Mouse (Mus musculus) ES-Bruce4 (cell line): ENCODE data around the gene Vsig10. TPM values are rescaled to one million over a fixed set of nuclear protein-coding genes. Genes with fewer than 3 reads are reported as not detected.

Experiments used
- H3K27ac ChIP-seq: 2 replicates; pipeline ENCODE4 v1.5.1; 2012; ENCODE audit warnings: low read length, inconsistent platforms; ENCODE audit not compliant: insufficient read depth
- H3K27me3 ChIP-seq: 2 replicates; pipeline ENCODE4 v1.6.1; 2012; ENCODE audit warnings: mild to moderate bottlenecking, low read length, inconsistent platforms; ENCODE audit not compliant: control insufficient read depth, poor library complexity, insufficient read depth, severe bottlenecking
- H3K36me3 ChIP-seq: 2 replicates; pipeline ENCODE4 v1.6.1; 2012; ENCODE audit warnings: inconsistent platforms, mild to moderate bottlenecking, low read length, moderate library complexity; ENCODE audit not compliant: control insufficient read depth, poor library complexity, insufficient read depth, severe bottlenecking
- H3K4me1 ChIP-seq: one replicate; pipeline ENCODE4 v1.8.1; 2011; ENCODE audit warnings: low read length; ENCODE audit not compliant: control insufficient read depth, insufficient read depth
- H3K4me3 ChIP-seq: 2 replicates; pipeline ENCODE4 v1.5.1; 2011; ENCODE audit warnings: low read depth, mild to moderate bottlenecking, low read length
- H3K9ac ChIP-seq: 2 replicates; pipeline ENCODE4 v1.6.1; 2012; ENCODE audit warnings: low read depth, mild to moderate bottlenecking, inconsistent platforms; ENCODE audit not compliant: poor library complexity, severe bottlenecking
- H3K9me3 ChIP-seq: replicated peaks from 2 replicates; pipeline ENCODE4 v1.6.1; 2012; ENCODE audit warnings: mild to moderate bottlenecking, low read length, inconsistent platforms; ENCODE audit not compliant: control insufficient read depth, poor library complexity, insufficient read depth, severe bottlenecking
- CTCF ChIP-seq: IDR thresholded peaks from one replicate; pipeline ENCODE4 v1.8.1; 2011; ENCODE audit warnings: low read depth, low read length
- EP300 ChIP-seq: IDR thresholded peaks from 2 replicates; pipeline ENCODE4 v1.6.1; 2011; ENCODE audit warnings: low read depth, low read length; ENCODE audit not compliant: insufficient read depth
- POLR2A ChIP-seq: IDR thresholded peaks from one replicate; pipeline ENCODE4 v1.8.1; 2011; ENCODE audit warnings: low read length; ENCODE audit not compliant: insufficient read depth
- polyA plus RNA-seq: library from polyadenylated mRNA; stranded (reverse); fragments of >200 nt; gene quantifications from 2 replicates; pipeline ENCODE4 v1.2.4, GENCODE M21; 2011; ENCODE audit warnings: low read depth; ENCODE audit not compliant: missing spikeins, insufficient read depth, insufficient read length

The Vsig10 gene
- polyA plus RNA-seq, 1 experiment, result 15.7 TPM

DNA sequence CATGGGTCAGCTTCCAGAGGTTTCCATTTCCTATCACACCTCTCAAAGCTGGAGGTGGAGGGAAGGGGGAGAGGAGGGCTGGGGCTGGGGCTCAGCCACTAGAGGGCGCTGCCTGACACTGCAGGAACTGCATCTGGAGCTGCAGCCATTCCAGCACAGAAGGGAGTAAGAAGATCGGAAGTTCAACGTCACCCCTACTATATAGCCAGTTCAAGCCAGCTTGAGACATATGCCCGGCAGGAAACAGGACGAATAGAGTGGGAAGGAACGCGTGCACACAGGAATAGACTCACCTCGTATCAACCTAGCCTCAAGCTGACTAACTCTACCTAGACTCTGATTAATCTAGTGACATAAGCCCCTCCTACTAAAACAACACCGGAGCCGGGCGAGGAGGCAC is 11.2 kb upstream of the Vsig10 start:
- Histone ChIP-seq H3K9ac (no peak overlapping the region), H3K4me1 (no peaks in the 10 kb centered on the region), H3K4me3 (peak overlapping the region; percentile 49), H3K27me3 (no peaks in the 10 kb centered on the region), H3K9me3 (no peaks in the 10 kb centered on the region), H3K36me3 (no peaks in the 10 kb centered on the region), H3K27ac (no peak overlapping the region)
- TF ChIP-seq POLR2A (no peak), CTCF (peak; percentile 99)

DNA sequence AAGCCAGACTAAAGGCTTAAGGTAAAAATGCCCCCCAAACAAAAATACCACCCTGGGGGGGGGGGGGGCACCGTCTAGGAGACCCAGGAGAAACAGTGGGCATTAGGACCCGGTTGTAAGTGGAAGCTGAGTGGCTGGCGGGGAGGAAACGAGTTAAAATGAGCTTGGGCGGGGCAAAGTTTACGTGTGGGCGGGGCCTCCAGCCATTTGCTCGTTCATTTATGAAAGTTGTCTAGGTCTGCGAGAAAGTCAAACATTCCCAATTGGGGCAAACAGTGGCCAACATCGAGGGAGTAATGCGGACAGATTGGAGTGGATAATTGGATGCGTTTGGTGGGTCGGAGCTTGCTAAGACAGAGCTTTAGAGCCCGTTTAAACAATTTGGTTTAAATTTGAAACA is 5.5 kb upstream of the Vsig10 start:
- H3K9ac ChIP-seq, result peak overlapping the region; percentile 42
- H3K36me3 ChIP-seq, result no peaks in the 10 kb centered on the region
- TF ChIP-seq CTCF (no peak), POLR2A (peak; percentile 57), EP300 (0 out of 2 replicates have a peak, but pooled peaks have one; percentile 5)
- H3K9me3 ChIP-seq, result no peaks in the 10 kb centered on the region
- peaks cover 2% of the 10 kb centered on the region for H3K4me1 ChIP-seq
- peak overlapping the region; percentile 75 for H3K4me3 ChIP-seq
- no peaks in the 10 kb centered on the region for H3K27me3 ChIP-seq
- H3K27ac ChIP-seq, result peak overlapping the region; percentile 90

DNA sequence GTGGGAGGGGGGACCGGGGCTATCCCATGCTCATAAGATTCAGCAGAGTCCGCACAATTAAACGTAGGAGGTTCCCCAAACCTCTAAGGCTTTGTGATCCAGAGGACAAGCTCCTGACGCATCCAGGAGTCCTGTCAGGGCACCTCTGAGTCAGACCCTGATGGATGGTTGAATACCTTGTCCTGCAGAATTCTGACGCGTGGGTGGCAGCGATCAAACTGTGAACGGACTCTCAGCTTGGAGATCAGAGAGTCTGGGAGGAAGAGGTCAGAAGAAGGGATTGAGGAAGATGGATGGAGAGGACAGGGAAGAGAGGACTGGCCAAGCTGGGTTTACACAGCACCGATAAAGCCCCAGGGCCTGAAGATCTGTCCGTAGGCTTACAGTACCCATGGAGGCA is 5.0 kb upstream of the Vsig10 start:
- Histone ChIP-seq H3K36me3 (no peaks in the 10 kb centered on the region), H3K27me3 (no peaks in the 10 kb centered on the region), H3K9me3 (no peaks in the 10 kb centered on the region), H3K4me3 (peak overlapping the region; percentile 75), H3K4me1 (peaks cover 2% of the 10 kb centered on the region), H3K27ac (peak overlapping the region; percentile 90), H3K9ac (peak overlapping the region; percentile 42)
- TF ChIP-seq CTCF, result no peak
- TF ChIP-seq EP300, result no peak
- no peak for TF ChIP-seq POLR2A

- H3K4me3 ChIP-seq, result no peak overlapping the region
- H3K27me3 ChIP-seq, result no peaks in the 10 kb centered on the region
- peak overlapping the region; percentile 42 for H3K9ac ChIP-seq
- H3K4me1 ChIP-seq, result peaks cover 2% of the 10 kb centered on the region
- TF ChIP-seq POLR2A, result no peak
- TF ChIP-seq CTCF, result no peak
- TF ChIP-seq EP300, result 0 out of 2 replicates have a peak, but pooled peaks have one; percentile 35
- H3K9me3 ChIP-seq, result no peaks in the 10 kb centered on the region
- H3K36me3 ChIP-seq, result no peaks in the 10 kb centered on the region
- peak overlapping the region; percentile 90 for H3K27ac ChIP-seq
These were observed 4.1 kb upstream of the Vsig10 start for GRCm38 (mm10) chr5:117314587-117315428.

DNA sequence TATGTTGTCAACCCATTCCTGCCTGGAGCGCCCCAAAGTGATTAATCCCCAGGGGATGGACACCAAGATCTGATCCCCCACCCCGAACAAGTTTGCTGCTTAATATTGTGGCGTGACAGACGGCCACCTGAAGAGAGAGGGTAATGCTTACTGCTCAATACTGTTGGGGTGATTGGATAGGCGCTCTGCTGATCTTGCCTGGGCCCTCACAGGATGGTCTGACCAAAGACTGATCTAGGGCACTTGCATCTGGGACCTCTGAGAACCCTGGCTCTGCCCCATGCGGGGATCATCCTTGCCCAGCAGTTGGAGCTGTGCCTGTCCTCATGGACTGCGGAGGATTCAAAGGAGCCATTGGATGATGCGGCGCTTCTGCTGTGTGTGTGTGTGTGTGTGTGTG is 4.9 kb downstream of the Vsig10 start:
- Histone ChIP-seq H3K27ac (no peak overlapping the region), H3K27me3 (no peaks in the 10 kb centered on the region), H3K36me3 (no peaks in the 10 kb centered on the region), H3K4me3 (peak overlapping the region; percentile 32), H3K9me3 (no peaks in the 10 kb centered on the region), H3K4me1 (peaks cover 7% of the 10 kb centered on the region), H3K9ac (no peak overlapping the region)
- TF ChIP-seq POLR2A, result no peak
- 0 out of 2 replicates have a peak, but pooled peaks have one; percentile 3 for TF ChIP-seq EP300

DNA sequence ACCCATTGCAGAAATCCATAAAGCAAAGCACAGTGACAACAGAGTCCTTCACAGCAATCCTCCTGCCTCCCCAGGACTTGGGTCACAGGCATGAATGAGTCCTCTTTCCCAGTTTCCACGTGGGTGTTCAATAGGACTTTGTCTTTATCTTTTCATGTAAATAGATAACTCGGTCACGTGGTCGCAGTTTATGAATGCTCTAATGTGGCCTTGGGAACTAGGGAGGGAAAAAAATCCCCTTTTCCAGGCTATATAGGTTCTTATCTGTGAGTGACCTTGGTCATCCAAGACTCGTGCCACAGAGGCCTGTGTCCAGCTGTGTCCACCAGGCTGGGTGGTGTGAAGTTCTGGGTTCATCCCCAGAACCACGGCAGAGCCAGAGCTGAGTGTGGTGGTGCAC is 7.5 kb downstream of the Vsig10 start:
- TF ChIP-seq POLR2A (no peak), EP300 (no peak), CTCF (no peak)
- no peaks in the 10 kb centered on the region for H3K36me3 ChIP-seq
- no peak overlapping the region for H3K4me3 ChIP-seq
- H3K9me3 ChIP-seq, result no peaks in the 10 kb centered on the region
- H3K4me1 ChIP-seq, result peaks cover 7% of the 10 kb centered on the region
- H3K27me3 ChIP-seq, result no peaks in the 10 kb centered on the region
- H3K27ac ChIP-seq, result no peak overlapping the region
- no peak overlapping the region for H3K9ac ChIP-seq
